Mouse (Mus musculus): ENCODE results near the gene Mettl7a2. TPM values are rescaled to one million over a fixed set of nuclear protein-coding genes. Genes with fewer than 3 reads are reported as not detected.
"Not testable (repeated sequence)": the region's sequence is repeated elsewhere in the genome, so short reads cannot be mapped to it uniquely, and the experiment has no call there.

The Mettl7a2 gene
- polyA plus RNA-seq, 1 experiment from 2014 or later = not detected

DNA sequence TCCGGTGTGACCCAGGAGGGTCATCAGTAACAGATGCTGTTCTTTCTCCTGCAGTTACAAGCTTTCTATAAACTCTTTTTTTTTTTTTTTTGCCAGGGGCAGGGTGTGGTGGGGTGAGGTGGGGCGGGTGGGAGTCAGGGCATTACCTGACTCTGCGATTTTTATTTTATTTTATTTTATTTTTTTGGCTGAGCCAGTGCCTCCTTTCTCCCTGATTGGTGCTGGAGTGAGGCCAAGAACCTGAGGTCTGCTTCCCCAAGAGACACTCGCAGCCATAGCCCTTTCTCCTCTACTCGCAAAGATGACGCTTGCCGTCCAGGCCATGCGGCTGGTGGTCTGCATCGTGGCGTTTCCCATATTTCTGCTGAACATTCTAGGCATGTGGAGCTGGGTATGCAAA, 18.4 kb upstream of the Mettl7a2 start, which contains the start of gene Mettl7a3:
Gene Mettl7a3 (plus strand): TSS at position 301 of the 400 bp plus-strand sequence.
- WGBS = 91% methylated on average over 10 of the region's 10 CpGs

DNA sequence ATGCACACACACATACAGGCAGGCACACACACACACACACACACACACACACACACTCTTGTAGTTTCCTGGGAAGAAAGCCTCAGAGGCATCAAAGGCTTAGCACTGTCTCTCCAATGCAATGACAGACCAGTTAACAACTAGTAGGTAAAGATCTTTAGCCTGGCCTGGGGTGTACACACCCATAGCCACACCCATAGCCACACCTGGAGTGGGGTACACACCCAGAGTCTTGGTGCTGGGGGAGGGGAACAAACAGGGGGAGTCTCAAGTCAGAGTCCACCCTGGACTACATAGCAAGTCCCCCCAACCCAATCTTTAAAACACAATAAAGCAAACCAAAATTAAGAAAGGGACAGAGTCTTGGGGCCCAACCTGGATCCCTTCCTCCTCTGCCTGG, 15.7 kb upstream of the Mettl7a2 start:
- H3K4me3 ChIP-seq (ENCODE audit: low read depth, low read length); H3K36me3 ChIP-seq (ENCODE audit: control insufficient read depth, insufficient read depth, low read length); H3K9ac ChIP-seq (ENCODE audit: low read length); H3K27ac ChIP-seq (ENCODE audit: low read depth, low read length); H3K4me2 ChIP-seq; DNase-seq (ENCODE audit: low spot score, missing footprints); H3K27me3 ChIP-seq (ENCODE audit: control insufficient read depth, insufficient read depth, low read length); H3K9me3 ChIP-seq (ENCODE audit: control insufficient read depth, low read length); ATAC-seq (ENCODE audit: low FRiP score); H3K4me1 ChIP-seq (ENCODE audit: control insufficient read depth, insufficient read depth, low read length): not testable (repeated sequence)

More for the DNA sequence above, 18.4 kb upstream of the Mettl7a2 start, which contains the start of gene Mettl7a3:
- Histone ChIP-seq H3K4me2 (no peak within 1 kb of the TSS), H3K27me3 (ENCODE audit: control insufficient read depth, insufficient read depth, low read length) (no peaks in the 10 kb centered on the region), H3K9ac (ENCODE audit: low read length) (no peak within 1 kb of the TSS), H3K4me1 (ENCODE audit: control insufficient read depth, insufficient read depth, low read length) (no peaks in the 10 kb centered on the region), H3K9me3 (ENCODE audit: control insufficient read depth, low read length) (no peaks in the 10 kb centered on the region), H3K36me3 (ENCODE audit: control insufficient read depth, insufficient read depth, low read length) (no peaks in the 10 kb centered on the region), H3K27ac (ENCODE audit: low read depth, low read length) (no peak within 1 kb of the TSS), H3K4me3 (ENCODE audit: low read depth, low read length) (no peak within 1 kb of the TSS)
- no peak for DNase-seq (ENCODE audit: low spot score, missing footprints)
- no peak for ATAC-seq (ENCODE audit: low FRiP score)

DNA sequence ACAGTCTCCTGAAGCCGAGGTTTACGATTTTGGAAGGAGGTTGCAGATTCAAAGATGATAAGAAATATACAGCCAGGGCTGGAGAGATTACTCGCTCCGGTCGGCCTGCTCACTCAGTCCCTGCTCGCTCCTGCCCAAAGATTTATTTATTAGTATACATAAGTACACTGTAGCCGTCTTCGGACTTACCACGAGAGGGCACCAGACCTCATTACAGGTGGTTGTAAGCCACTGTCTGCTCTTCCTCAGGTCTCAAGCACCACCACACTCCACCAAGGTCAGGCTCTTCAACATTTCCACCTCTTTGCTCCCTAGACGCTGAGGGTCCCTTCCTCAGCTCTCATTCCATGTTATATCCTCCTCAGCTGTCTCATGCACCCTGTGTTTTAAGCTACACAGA, 15.2 kb upstream of the Mettl7a2 start:
- not testable (repeated sequence) for H3K27ac ChIP-seq (ENCODE audit: low read depth, low read length); H3K9me3 ChIP-seq (ENCODE audit: control insufficient read depth, low read length); H3K27me3 ChIP-seq (ENCODE audit: control insufficient read depth, insufficient read depth, low read length); DNase-seq (ENCODE audit: low spot score, missing footprints); ATAC-seq (ENCODE audit: low FRiP score); H3K9ac ChIP-seq (ENCODE audit: low read length); H3K4me2 ChIP-seq; H3K4me1 ChIP-seq (ENCODE audit: control insufficient read depth, insufficient read depth, low read length); H3K36me3 ChIP-seq (ENCODE audit: control insufficient read depth, insufficient read depth, low read length); H3K4me3 ChIP-seq (ENCODE audit: low read depth, low read length)
- WGBS = 36% methylated on average over 10 of the region's 10 CpGs

DNA sequence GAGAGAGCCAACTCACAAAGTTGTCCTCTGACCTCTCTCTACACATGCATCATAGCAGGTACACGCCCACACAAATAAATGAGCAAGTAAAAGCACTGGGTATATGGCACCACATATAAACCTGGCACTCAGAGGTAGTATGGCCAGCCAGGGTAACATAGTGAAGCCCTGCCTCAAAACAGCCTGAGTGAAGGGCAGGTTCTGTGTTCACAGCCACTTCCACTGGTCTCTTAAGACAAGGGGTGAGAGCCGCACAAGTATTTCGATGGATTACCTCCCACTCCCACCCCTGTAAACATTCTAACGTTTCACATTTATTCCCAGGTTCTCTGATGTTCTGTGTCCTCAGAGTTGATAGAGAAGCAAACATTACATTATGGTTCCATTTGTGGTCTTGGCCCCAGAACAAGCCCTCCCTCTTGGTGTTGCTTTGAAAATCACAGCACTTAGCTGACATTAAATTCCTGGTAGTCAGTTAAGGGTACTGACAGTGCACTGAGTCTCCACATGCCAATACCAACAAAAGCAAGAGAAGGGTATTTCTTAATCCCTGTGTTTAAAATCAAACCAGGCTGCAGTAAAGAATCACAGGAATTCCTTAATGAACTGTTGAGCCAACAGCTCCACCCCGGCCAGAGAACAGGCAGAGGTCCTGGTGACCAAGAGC, 11.6 kb upstream of the Mettl7a2 start:
- H3K9ac ChIP-seq (ENCODE audit: low read length); H3K4me3 ChIP-seq (ENCODE audit: low read depth, low read length); H3K36me3 ChIP-seq (ENCODE audit: control insufficient read depth, insufficient read depth, low read length); DNase-seq (ENCODE audit: low spot score, missing footprints); H3K27ac ChIP-seq (ENCODE audit: low read depth, low read length); H3K4me1 ChIP-seq (ENCODE audit: control insufficient read depth, insufficient read depth, low read length); H3K9me3 ChIP-seq (ENCODE audit: control insufficient read depth, low read length); ATAC-seq (ENCODE audit: low FRiP score); H3K4me2 ChIP-seq; H3K27me3 ChIP-seq (ENCODE audit: control insufficient read depth, insufficient read depth, low read length): not testable (repeated sequence)
- 79% methylated on average over 4 of the region's 5 CpGs for WGBS

DNA sequence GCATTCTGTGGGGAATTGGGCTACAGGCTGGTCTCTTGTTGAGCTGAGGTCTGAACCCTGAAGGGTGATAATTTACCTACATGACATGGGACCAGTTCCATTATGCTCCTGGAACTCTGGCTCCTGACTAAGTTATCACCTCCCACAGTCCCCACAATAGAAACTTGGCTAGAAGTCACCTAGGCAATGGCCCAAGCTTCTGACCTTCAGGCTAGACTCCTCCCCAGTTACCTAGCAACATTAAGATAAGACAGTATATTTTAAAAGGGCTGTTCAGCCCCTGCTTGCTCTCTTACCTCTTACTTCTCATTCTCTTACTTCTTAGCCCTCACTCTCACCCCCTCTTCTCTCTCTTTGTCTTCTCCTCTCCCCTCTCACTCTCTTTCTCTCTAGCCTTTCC, 7.5 kb upstream of the Mettl7a2 start:
- Histone ChIP-seq H3K27ac (ENCODE audit: low read depth, low read length) (no peak overlapping the region), H3K9ac (ENCODE audit: low read length) (no peak overlapping the region), H3K36me3 (ENCODE audit: control insufficient read depth, insufficient read depth, low read length) (no peaks in the 10 kb centered on the region), H3K4me1 (ENCODE audit: control insufficient read depth, insufficient read depth, low read length) (no peaks in the 10 kb centered on the region), H3K4me3 (ENCODE audit: low read depth, low read length) (no peak overlapping the region), H3K4me2 (no peak overlapping the region), H3K9me3 (ENCODE audit: control insufficient read depth, low read length) (no peaks in the 10 kb centered on the region), H3K27me3 (ENCODE audit: control insufficient read depth, insufficient read depth, low read length) (no peaks in the 10 kb centered on the region)
- no peak for ATAC-seq (ENCODE audit: low FRiP score)
- no peak for DNase-seq (ENCODE audit: low spot score, missing footprints)

DNA sequence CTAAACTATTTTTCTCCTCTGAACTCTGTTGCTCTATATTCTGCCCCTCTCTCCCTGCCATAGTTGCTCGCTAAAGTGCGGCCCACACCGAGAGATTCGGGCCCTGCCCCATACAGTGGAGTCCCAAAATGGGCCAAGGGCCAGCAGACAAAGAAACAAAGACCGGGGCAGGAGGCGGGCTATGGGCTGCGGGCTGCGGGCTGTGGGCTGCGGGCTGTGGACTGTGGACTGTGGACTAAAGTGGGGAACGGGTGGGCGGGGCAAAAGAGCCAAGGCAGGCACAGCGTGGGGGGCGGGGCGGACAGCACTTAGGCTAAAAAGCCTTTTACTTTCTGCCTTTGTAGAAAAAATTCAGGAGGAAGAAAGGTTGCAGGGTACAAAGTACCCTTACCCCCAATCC, 6.2 kb upstream of the Mettl7a2 start:
- no peaks in the 10 kb centered on the region for H3K36me3 ChIP-seq (ENCODE audit: control insufficient read depth, insufficient read depth, low read length)
- DNase-seq (ENCODE audit: low spot score, missing footprints) (no peak), ATAC-seq (ENCODE audit: low FRiP score) (no peak)
- H3K27ac ChIP-seq (ENCODE audit: low read depth, low read length) = no peak overlapping the region
- no peaks in the 10 kb centered on the region for H3K27me3 ChIP-seq (ENCODE audit: control insufficient read depth, insufficient read depth, low read length)
- H3K4me1 ChIP-seq (ENCODE audit: control insufficient read depth, insufficient read depth, low read length) = no peaks in the 10 kb centered on the region
- no peak overlapping the region for H3K4me2 ChIP-seq
- WGBS = 64% methylated on average over 14 of the region's 14 CpGs
- H3K9ac ChIP-seq (ENCODE audit: low read length) = no peak overlapping the region
- no peaks in the 10 kb centered on the region for H3K9me3 ChIP-seq (ENCODE audit: control insufficient read depth, low read length)
- no peak overlapping the region for H3K4me3 ChIP-seq (ENCODE audit: low read depth, low read length)

DNA sequence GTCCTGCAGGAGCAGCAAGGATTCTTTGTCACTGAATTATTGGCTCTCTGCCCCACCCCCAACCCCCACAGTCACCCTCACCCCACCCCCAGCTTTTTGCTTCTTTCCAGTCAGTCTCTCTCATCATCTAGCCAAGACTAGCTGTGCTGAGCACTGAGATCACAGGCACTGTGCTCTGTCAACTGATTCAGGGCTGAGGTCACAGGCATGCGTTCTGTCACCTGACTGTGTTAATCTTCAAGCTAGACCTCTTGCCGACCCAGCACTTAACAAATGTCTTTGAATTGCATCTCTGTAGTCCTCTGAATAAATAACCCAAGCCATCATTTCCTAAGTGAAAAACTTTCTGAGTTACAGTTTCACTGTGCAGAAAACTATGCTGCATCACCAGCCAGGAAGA, 3.5 kb upstream of the Mettl7a2 start:
- H3K4me2 ChIP-seq = no peak overlapping the region
- H3K9ac ChIP-seq (ENCODE audit: low read length) = no peak overlapping the region
- H3K27me3 ChIP-seq (ENCODE audit: control insufficient read depth, insufficient read depth, low read length) = no peaks in the 10 kb centered on the region
- no peaks in the 10 kb centered on the region for H3K36me3 ChIP-seq (ENCODE audit: control insufficient read depth, insufficient read depth, low read length)
- no peaks in the 10 kb centered on the region for H3K4me1 ChIP-seq (ENCODE audit: control insufficient read depth, insufficient read depth, low read length)
- 69% methylated on average over 2 of the region's 2 CpGs for whole genome bisulfite sequencing
- H3K4me3 ChIP-seq (ENCODE audit: low read depth, low read length) = no peak overlapping the region
- DNase-seq (ENCODE audit: low spot score, missing footprints) (no peak), ATAC-seq (ENCODE audit: low FRiP score) (no peak)
- H3K27ac ChIP-seq (ENCODE audit: low read depth, low read length) = no peak overlapping the region
- no peaks in the 10 kb centered on the region for H3K9me3 ChIP-seq (ENCODE audit: control insufficient read depth, low read length)

DNA sequence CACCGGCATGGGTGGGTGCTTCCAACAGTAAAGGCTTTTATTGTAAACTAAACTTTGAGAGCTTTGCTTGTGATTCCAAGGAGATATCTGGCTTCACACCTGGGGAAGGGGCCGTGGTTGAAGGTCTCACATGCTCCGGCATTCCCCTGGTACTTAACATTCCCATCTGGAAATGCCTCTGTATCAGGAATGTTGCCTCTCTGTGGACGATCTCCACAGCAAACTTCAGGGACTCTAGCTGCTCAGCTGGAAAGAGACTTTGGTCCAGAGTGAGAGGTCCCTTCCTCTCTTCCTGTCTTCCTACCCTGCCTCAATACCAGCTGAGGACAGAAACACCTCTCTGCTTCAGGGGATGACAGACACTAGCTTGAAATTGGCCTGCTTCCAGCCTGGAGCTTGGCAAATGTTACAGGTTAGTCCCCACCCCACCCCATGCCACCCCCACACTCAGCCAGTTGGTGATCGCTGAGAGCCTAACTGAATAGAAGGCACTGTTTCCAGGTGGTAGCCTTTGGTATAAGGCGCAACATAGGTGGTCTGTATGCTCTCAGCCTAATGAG, 1.4 kb upstream of the Mettl7a2 start:
- ATAC-seq (ENCODE audit: low FRiP score) (no peak), DNase-seq (ENCODE audit: low spot score, missing footprints) (no peak)
- H3K36me3 ChIP-seq (ENCODE audit: control insufficient read depth, insufficient read depth, low read length) = no peaks in the 10 kb centered on the region
- 82% methylated on average over 6 of the region's 6 CpGs for WGBS
- H3K9me3 ChIP-seq (ENCODE audit: control insufficient read depth, low read length) = no peaks in the 10 kb centered on the region
- H3K4me2 ChIP-seq = no peak overlapping the region
- H3K27ac ChIP-seq (ENCODE audit: low read depth, low read length) = no peak overlapping the region
- H3K27me3 ChIP-seq (ENCODE audit: control insufficient read depth, insufficient read depth, low read length) = no peaks in the 10 kb centered on the region
- H3K4me3 ChIP-seq (ENCODE audit: low read depth, low read length) = no peak overlapping the region
- no peak overlapping the region for H3K9ac ChIP-seq (ENCODE audit: low read length)
- no peaks in the 10 kb centered on the region for H3K4me1 ChIP-seq (ENCODE audit: control insufficient read depth, insufficient read depth, low read length)

DNA sequence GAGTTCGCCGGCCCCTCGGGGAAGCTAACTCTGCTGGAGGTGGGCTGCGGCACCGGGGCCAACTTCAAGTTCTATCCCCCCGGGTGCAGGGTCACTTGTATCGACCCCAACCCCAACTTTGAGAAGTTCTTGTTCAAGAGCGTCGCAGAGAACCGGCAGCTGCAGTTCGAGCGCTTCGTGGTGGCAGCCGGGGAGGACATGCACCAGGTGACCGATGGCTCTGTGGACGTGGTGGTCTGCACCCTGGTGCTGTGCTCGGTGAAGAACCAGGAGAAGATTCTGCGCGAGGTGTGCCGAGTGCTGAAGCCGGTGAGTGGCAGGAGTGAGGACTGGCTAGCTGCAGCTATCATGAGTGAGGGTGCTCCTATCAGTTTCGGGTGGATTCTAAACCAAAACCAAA, 399 bp downstream of the Mettl7a2 start:
- DNase-seq (ENCODE audit: low spot score, missing footprints) = not testable (repeated sequence)

More for the DNA sequence above, 399 bp downstream of the Mettl7a2 start:
- not testable (repeated sequence) for H3K4me2 ChIP-seq; ATAC-seq (ENCODE audit: low FRiP score); H3K4me1 ChIP-seq (ENCODE audit: control insufficient read depth, insufficient read depth, low read length); H3K9ac ChIP-seq (ENCODE audit: low read length); H3K27ac ChIP-seq (ENCODE audit: low read depth, low read length); H3K4me3 ChIP-seq (ENCODE audit: low read depth, low read length); H3K27me3 ChIP-seq (ENCODE audit: control insufficient read depth, insufficient read depth, low read length); H3K36me3 ChIP-seq (ENCODE audit: control insufficient read depth, insufficient read depth, low read length); H3K9me3 ChIP-seq (ENCODE audit: control insufficient read depth, low read length)
- WGBS = 94% methylated on average over 7 of the region's 22 CpGs

Measured in midbrain, embryonic 11.5 days (tissue).